Mouse (Mus musculus) heart, embryonic 15.5 days (tissue): ENCODE measurements at regions not wholly inside any gene's neighbourhood (a gene's known extent, or its start where the extent isn't known, plus 50 kb on each side); places are given as distances from the start of the nearest gene placed in this dataset.

Experiments
- ATAC-seq: fragments of 200-750 bp; cut with Nextera tagmentation; replicated peaks from 2 replicates; pipeline ENCODE4 v1.8.0; 2017; ENCODE audit warnings: low read depth, moderate TSS enrichment; ENCODE audit not compliant: insufficient number of reproducible peaks, insufficient read depth, low FRiP score
- H3K27ac ChIP-seq: fragments of 300-500 bp; sonication (generic); 2 replicates; pipeline ENCODE4 v1.5.1; 2015; ENCODE audit warnings: mild to moderate bottlenecking, inconsistent platforms
- H3K27me3 ChIP-seq: fragments of 300-500 bp; sonication (generic); 2 replicates; pipeline ENCODE4 v1.6.1; 2015; ENCODE audit warnings: inconsistent platforms
- H3K36me3 ChIP-seq: fragments of 300-500 bp; sonication (generic); 2 replicates; pipeline ENCODE4 v1.6.1; 2015; ENCODE audit warnings: mild to moderate bottlenecking, inconsistent platforms
- H3K4me1 ChIP-seq: fragments of 300-500 bp; sonication (generic); replicated peaks from 2 replicates; pipeline ENCODE4 v1.6.1; 2015; ENCODE audit warnings: inconsistent platforms
- H3K4me2 ChIP-seq: fragments of 300-500 bp; sonication (generic); 2 replicates; pipeline ENCODE4 v1.6.1; 2015; ENCODE audit warnings: inconsistent platforms, mild to moderate bottlenecking, moderate library complexity
- H3K4me3 ChIP-seq: fragments of 300-500 bp; sonication (generic); 2 replicates; pipeline ENCODE4 v1.5.1; 2015; ENCODE audit warnings: mild to moderate bottlenecking, inconsistent platforms
- H3K9ac ChIP-seq: fragments of 300-500 bp; sonication (generic); 2 replicates; pipeline ENCODE4 v1.6.1; 2015; ENCODE audit warnings: mild to moderate bottlenecking, inconsistent platforms
- H3K9me3 ChIP-seq: fragments of 300-500 bp; sonication (generic); replicated peaks from 2 replicates; pipeline ENCODE4 v1.6.1; 2016; ENCODE audit warnings: inconsistent platforms
- WGBS: fragments of 180-500 bp; shearing (Covaris S2); methylation state at CpG from one replicate; pipeline ENCODE4 v1.1.7; 2015; ENCODE audit warnings: mixed read lengths; 5-methylcytosine and 5-hydroxymethylcytosine counted together

DNA sequence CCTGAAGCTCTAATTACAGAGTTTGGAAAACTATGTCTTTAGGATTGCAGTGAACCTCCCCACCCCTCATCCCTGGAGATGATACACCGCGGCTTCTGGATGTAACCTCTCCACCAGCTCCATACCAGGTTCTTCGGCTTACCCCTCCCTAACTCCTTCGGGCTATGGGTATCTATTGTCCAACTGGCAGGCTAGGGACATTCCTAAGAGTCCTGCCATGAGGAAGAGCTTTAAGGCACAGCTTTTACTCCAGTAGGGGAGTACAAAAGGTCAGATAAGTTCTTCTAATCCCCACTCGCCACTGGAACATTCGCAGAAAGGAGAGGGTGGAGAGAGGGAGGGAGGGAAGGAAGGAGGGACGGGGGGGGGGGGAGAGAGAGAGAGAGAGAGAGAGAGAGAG, 188.5 kb upstream of the Bcl6 start:
- no peak overlapping the region for H3K4me2 ChIP-seq
- H3K27ac ChIP-seq: no peak overlapping the region
- H3K4me1 ChIP-seq: peaks cover 9% of the 10 kb centered on the region
- no peaks in the 10 kb centered on the region for H3K27me3 ChIP-seq
- ATAC-seq: no peak
- WGBS: 70% methylated on average over 7 of the region's 7 CpGs
- H3K9ac ChIP-seq: no peak overlapping the region
- H3K4me3 ChIP-seq: no peak overlapping the region
- no peaks in the 10 kb centered on the region for H3K9me3 ChIP-seq
- no peaks in the 10 kb centered on the region for H3K36me3 ChIP-seq

DNA sequence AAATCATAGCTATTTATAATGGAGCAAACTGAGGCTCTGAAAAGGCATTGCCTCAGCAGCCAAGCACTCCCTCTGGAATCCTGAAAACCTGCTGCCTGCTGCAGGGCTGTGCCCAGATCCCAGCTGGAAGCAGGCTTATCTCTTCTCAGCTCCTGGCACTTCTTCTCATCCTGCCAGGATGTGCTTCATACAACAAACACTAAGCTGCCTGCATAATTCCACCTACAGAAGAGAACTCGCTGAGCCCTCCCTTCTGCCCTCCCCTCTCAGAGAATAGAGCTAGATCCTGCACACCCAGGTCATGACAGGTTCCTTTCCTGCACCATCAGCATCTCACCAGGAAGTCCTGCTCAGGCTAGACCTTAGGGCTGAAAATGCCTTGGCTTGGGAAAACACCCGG, 187.4 kb upstream of the Bcl6 start:
- peak; percentile 69; the same call in 1 of the 2 replicates for ATAC-seq
- Histone ChIP-seq H3K4me2 (no peak overlapping the region), H3K9ac (no peak overlapping the region), H3K4me1 (peaks cover 9% of the 10 kb centered on the region), H3K36me3 (no peaks in the 10 kb centered on the region), H3K9me3 (no peaks in the 10 kb centered on the region), H3K27me3 (no peaks in the 10 kb centered on the region), H3K4me3 (no peak overlapping the region), H3K27ac (no peak overlapping the region)
- WGBS: 36% methylated on average over 2 of the region's 2 CpGs

DNA sequence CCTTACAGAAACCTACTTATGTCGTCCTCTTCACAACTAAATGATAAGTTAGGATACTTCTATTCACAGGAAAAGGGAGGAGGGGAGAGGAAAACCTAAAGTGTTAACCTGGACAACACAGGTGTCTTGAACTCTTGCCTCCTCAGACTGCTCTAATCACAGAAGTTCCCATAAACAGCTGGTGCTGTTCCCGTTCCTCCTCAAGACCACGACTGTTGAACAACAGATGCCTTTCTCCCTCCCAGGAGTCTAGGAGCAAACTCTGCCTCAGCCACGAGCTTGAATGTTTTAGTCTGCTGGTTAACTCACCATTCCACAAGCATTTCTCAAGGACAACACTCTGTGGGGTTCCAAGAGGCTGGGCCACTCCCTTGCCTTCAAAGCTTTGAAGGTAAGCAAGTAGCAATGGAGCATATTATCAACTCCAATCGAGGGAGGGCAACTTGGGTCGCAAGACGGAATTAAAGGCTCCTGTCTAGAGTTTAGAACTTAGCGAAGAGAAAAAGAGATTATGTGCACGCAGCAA, 186.6 kb upstream of the Bcl6 start:
- no peaks in the 10 kb centered on the region for H3K9me3 ChIP-seq
- no peak overlapping the region for H3K9ac ChIP-seq
- WGBS: 73% methylated on average over 9 of the region's 9 CpGs
- H3K4me3 ChIP-seq: no peak overlapping the region
- H3K27ac ChIP-seq: no peak overlapping the region
- no peaks in the 10 kb centered on the region for H3K27me3 ChIP-seq
- ATAC-seq: no peak
- no peak overlapping the region for H3K4me2 ChIP-seq
- no peaks in the 10 kb centered on the region for H3K36me3 ChIP-seq
- H3K4me1 ChIP-seq: peaks cover 9% of the 10 kb centered on the region

DNA sequence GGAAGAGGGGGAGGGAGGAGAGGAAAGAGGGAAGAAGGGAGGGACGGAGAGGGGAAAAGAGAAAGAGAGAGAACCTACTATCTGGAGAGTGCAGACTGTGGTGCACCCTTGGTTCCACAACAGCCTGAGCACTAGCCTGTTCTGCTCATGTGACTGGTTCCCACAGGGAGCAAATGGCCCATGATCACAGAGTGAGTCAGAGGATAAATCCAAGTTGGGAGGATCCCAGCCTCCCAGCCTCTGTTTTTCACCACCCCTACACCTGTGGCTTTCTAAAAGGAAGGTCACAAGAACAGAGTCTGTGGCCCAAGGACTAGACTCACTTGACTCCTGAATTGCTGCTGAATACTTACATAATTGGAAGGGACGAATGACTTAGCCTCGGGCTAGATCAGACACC, 185.9 kb upstream of the Bcl6 start:
- WGBS: 84% methylated on average over 3 of the region's 3 CpGs
- Histone ChIP-seq H3K4me2 (no peak overlapping the region), H3K36me3 (no peaks in the 10 kb centered on the region), H3K27ac (no peak overlapping the region), H3K27me3 (no peaks in the 10 kb centered on the region), H3K9me3 (no peaks in the 10 kb centered on the region), H3K9ac (no peak overlapping the region), H3K4me3 (no peak overlapping the region), H3K4me1 (peaks cover 9% of the 10 kb centered on the region)
- no peak for ATAC-seq

DNA sequence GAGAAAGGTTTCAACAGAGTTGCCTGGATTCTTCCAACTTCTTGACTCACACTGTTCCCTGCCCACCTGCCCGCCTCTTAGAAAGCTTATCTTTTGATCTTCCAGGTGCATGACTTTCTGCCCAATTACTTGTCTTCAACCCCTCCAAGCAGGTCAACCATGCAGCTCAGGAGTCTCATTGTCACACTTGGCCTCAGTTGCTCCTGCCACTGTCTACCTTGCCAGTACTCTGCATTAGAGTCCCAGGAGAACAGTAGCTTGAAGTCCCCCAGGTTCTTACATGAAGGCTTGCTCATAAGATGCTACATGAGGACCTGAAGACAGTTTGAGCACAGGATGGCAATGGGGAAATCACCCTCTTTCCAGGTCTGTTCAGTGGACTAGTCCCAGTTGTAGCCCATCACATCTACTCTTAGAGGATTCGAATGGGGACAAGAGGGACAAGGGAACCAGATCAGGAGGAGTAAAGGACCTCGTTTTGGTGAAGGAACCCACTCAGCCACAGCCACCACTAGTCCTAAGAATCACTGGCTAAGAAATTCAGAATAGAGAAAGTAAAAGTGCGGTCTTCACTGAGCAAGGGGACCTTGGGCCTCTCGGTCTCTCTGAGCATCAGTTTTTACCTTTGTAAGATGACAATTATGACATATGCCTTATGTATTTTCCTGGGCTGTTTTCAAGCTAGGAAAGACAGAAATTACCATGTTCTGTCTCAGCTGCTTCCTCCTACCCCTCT, 185.3 kb upstream of the Bcl6 start:
- no peaks in the 10 kb centered on the region for H3K9me3 ChIP-seq
- no peak for ATAC-seq
- 81% methylated on average over 5 of the region's 5 CpGs for WGBS

DNA sequence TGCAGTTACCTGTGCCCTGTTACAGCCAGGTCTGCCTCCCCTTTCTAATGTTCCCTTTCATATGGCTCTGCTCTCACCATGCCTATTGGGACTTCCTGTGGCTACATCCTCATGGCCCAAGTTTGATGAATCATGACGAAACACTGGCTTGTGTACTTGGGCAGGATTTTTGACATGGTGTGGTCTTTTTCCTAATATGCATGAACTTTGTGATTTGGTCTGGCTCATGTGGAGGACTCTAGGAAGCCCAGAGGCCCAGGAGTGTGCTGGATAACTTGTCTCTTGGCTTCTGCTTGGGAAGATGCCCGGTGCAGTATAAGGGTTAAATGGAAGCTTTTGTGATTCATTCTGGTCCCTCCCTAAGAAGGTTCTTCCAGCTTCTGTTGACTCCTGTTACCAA, 184.0 kb upstream of the Bcl6 start:
- no peaks in the 10 kb centered on the region for H3K27me3 ChIP-seq
- H3K9ac ChIP-seq: no peak overlapping the region
- no peak overlapping the region for H3K4me2 ChIP-seq
- no peak overlapping the region for H3K4me3 ChIP-seq
- no peak overlapping the region for H3K27ac ChIP-seq
- peaks cover 9% of the 10 kb centered on the region for H3K4me1 ChIP-seq
- no peaks in the 10 kb centered on the region for H3K9me3 ChIP-seq
- 83% methylated on average over 2 of the region's 2 CpGs for WGBS
- no peaks in the 10 kb centered on the region for H3K36me3 ChIP-seq
- ATAC-seq: no peak

More for the DNA sequence above, 185.3 kb upstream of the Bcl6 start:
- Histone ChIP-seq H3K4me2 (no peak overlapping the region), H3K36me3 (no peaks in the 10 kb centered on the region), H3K4me3 (no peak overlapping the region), H3K27me3 (no peaks in the 10 kb centered on the region), H3K4me1 (peaks cover 9% of the 10 kb centered on the region), H3K9ac (no peak overlapping the region), H3K27ac (no peak overlapping the region)

DNA sequence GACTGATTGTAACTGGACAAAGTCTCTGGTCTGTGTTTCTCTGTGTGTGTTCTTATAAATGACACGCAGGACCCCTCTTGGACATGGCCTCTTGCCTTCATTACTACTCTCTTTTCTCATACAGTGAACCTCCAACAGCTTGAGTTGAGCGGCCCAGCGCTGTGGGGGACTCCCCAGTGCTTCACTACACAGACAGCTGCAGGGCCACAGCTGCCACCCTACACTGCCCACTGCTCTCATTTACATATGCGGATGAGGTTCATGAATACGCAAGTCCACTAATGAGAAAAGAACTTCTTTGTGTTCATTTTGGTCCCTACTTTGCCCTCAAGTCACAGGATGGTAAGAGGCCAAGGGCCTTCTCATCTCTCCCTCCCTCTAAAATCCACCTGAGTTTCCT, 183.4 kb upstream of the Bcl6 start:
- WGBS: 85% methylated on average over 5 of the region's 5 CpGs

DNA sequence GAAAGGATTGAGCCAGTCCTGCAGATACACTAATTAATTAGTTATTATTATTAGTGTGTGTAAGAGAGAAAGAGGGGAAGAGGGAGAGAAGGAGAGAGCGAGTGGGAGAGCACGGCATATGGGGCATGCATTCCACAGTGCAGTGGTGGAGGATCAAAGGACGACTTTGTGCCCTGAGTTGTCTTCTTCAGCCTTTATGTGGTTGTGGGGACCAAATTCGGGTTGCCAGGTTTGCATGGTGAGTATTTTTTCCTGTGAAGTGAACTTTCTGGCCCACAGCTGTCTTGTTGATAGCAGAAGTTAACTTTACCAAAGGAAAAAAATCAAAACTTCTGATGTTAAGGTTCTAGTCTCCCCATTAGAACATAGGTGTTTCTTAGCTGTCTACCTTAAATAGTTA, 182.5 kb upstream of the Bcl6 start:
- no peak overlapping the region for H3K9ac ChIP-seq
- no peaks in the 10 kb centered on the region for H3K9me3 ChIP-seq
- H3K27me3 ChIP-seq: no peaks in the 10 kb centered on the region
- no peak overlapping the region for H3K27ac ChIP-seq
- 66% methylated on average over 4 of the region's 4 CpGs for WGBS
- H3K36me3 ChIP-seq: no peaks in the 10 kb centered on the region
- no peak overlapping the region for H3K4me2 ChIP-seq
- H3K4me1 ChIP-seq: peaks cover 7% of the 10 kb centered on the region
- H3K4me3 ChIP-seq: no peak overlapping the region
- no peak for ATAC-seq

More for the DNA sequence above, 183.4 kb upstream of the Bcl6 start:
- H3K9me3 ChIP-seq: no peaks in the 10 kb centered on the region
- no peak overlapping the region for H3K27ac ChIP-seq
- H3K4me1 ChIP-seq: peaks cover 9% of the 10 kb centered on the region
- no peak overlapping the region for H3K4me3 ChIP-seq
- no peak overlapping the region for H3K4me2 ChIP-seq
- ATAC-seq: no peak
- H3K27me3 ChIP-seq: no peaks in the 10 kb centered on the region
- H3K9ac ChIP-seq: no peak overlapping the region
- no peaks in the 10 kb centered on the region for H3K36me3 ChIP-seq

DNA sequence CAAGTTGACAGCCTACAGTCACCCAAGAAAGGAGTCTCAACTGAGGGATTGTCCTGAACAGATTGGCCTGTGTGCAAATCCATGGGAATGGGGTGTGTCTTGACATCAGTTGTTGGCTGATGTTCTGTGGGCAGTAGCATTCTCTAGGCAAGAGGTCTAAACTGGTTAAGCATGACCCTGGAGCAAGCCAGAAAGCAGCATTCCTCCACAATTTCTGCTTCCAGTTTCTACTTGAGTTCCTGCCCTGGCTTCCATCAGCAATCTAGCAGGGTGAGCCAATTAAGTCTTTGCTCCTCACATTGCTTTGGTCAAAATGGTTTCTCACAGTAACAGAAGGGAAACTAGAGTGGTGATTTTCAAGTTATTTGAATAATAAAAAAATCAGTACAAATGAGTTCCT, 177.8 kb upstream of the Bcl6 start:
- Histone ChIP-seq H3K27ac (no peak overlapping the region), H3K4me3 (no peak overlapping the region), H3K27me3 (no peaks in the 10 kb centered on the region), H3K9ac (no peak overlapping the region), H3K4me2 (no peak overlapping the region), H3K9me3 (no peaks in the 10 kb centered on the region), H3K36me3 (no peaks in the 10 kb centered on the region), H3K4me1 (peaks cover 7% of the 10 kb centered on the region)
- ATAC-seq: no peak

DNA sequence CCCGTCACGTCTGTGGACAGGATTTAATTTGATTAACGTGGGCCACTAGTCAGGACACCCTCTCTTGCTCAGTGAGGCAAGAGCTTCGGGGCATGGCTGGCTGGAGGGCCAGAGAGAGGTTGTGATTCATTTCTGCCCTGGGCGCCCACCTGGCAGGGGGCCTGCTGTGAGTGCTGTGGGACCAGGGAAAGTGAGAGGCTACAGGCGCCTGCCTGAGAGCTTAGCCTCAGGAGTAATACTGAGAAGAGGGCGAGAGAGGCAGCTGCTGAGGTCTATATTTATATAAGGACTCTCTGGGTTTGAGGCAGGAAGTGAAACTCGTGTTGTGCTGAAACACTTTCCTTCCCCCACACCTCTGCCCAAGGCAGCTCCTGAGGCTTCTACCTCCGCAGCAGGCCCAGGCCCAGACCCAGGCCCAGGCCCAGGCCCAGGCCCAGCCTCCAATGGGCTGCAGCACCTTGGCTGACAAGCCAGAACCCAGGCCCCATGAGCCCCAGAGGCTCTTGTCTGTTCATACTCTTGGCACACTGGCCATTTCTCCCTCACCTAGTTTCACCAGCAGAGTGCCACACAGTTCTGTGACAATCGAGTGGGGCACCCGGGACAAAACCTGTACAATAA, 176.9 kb upstream of the Bcl6 start:
- Histone ChIP-seq H3K4me3 (no peak overlapping the region), H3K4me1 (peaks cover 7% of the 10 kb centered on the region), H3K9ac (no peak overlapping the region), H3K9me3 (no peaks in the 10 kb centered on the region), H3K36me3 (no peaks in the 10 kb centered on the region), H3K27me3 (no peaks in the 10 kb centered on the region), H3K27ac (no peak overlapping the region; the same call in 1 of the 2 replicates), H3K4me2 (no peak overlapping the region)
- 48% methylated on average over 11 of the region's 11 CpGs for WGBS
- ATAC-seq: peak; percentile 18; the same call in 1 of the 2 replicates

DNA sequence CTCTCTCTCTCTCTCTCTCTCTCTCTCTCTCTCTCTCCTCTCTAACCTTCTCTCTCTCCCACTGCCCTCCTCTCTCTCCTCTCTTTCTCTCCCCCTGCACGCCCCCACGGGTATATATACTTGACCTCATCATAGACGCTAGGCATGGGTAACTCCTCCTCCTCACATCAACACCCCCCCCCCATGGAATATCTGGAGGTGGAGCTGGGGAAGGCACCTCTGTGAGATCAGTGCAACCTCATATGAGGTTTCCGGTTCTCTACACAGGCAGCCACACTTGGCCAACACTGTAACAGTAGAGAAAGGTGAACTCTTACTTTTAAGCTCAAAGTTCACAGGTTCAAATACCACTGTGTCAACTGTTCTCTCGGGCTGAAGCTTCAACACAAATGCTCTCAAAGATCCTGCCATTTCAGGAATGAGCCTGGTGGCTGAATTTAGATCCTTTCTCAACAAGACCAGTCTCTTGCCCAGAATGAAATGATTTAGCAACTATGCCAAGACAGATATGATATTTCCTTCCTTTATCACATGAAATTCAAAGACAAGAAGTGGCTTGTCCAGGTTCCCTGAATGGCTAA, 172.1 kb upstream of the Bcl6 start:
- Histone ChIP-seq H3K4me1 (peaks cover 6% of the 10 kb centered on the region), H3K9me3 (no peaks in the 10 kb centered on the region), H3K9ac (no peak overlapping the region), H3K27ac (no peak overlapping the region), H3K27me3 (no peaks in the 10 kb centered on the region), H3K4me2 (no peak overlapping the region), H3K4me3 (no peak overlapping the region), H3K36me3 (no peaks in the 10 kb centered on the region)
- 81% methylated on average over 5 of the region's 5 CpGs for WGBS
- no peak for ATAC-seq
